Mouse (Mus musculus): ENCODE measurements around the gene Eloa. TPM values are rescaled to one million over a fixed set of nuclear protein-coding genes. Genes with fewer than 3 reads are reported as not detected.

Eloa gene
- total RNA-seq, 2 experiments from 2014 or later, result 50.6 to 50.7 TPM

DNA sequence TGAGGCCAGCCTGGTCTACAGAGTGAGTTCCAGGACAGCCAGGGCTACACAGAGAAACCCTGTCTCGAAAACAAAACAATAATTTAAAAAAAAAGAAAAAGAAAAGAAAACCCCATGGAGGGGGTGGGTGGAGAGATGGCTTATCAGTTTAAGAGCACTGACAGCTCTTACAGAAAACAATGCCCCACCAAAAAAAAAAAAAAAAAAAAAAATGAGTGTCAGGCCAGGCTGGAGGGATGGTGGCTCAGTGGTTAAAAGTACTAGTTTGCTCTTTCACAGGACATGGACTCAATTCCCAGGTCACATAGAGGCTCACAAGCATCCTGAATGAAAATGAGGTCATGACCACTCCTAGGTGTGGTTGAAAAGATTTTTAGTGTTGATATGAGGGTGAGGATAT, 11.7 kb upstream of the Eloa start:
- no peak for DNase-seq (ENCODE audit: low spot score in 2 of 2)

DNA sequence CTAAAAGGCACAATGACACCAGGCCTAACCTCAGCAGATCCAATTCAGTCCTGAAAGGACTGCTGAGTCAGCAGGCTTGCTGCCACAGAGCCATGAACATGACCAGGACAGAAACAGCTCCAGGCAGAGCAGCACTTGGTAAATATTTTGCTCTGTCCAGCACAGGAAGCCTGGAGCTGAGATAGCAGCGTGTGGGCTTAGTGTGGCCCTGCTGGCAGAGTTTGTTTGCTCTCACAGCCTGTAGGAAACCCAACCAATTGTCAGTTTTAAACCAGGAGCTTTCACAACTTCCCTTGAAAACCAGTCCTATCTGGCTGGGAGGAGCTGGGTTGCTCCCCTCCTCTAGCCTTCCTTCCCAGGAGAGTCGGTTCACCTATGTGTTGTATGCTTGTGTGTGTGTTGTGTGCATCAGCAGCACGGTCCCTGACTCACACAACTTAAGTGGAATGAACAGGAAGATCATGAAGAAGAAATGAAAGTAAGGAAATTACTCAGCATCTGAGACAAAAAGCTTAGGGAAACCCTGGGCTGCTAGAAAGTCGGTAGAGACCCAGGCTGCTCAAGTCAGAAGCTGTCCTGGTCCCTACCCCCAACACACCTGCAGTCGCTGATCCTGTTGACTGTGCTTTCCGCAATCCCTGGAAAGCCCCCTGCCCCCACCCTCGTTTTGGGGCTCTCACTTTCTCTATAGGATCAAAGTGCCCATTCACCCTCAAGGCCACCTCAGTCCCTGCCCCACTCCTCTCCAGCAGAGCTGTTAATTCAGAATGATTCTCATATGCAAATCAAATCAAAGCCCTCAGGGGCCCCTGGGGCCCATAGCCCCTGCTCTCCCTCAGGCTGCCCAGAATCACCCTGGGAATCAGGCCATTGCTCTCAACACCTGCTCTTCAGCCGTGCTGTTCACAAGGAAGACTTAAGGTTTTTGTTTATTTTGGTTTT, 9.7 kb upstream of the Eloa start:
- DNase-seq (ENCODE audit: low spot score in 2 of 2), result no peak

GRCm38 (mm10) chr4:136028689-136029088, 7.1 kb upstream of the Eloa start:
- DNase-seq (ENCODE audit: low spot score in 2 of 2), result no peak

- no peak for DNase-seq (ENCODE audit: low spot score in 2 of 2)
Measured at GRCm38 (mm10) chr4:136028132-136028564, 6.6 kb upstream of the Eloa start.

DNA sequence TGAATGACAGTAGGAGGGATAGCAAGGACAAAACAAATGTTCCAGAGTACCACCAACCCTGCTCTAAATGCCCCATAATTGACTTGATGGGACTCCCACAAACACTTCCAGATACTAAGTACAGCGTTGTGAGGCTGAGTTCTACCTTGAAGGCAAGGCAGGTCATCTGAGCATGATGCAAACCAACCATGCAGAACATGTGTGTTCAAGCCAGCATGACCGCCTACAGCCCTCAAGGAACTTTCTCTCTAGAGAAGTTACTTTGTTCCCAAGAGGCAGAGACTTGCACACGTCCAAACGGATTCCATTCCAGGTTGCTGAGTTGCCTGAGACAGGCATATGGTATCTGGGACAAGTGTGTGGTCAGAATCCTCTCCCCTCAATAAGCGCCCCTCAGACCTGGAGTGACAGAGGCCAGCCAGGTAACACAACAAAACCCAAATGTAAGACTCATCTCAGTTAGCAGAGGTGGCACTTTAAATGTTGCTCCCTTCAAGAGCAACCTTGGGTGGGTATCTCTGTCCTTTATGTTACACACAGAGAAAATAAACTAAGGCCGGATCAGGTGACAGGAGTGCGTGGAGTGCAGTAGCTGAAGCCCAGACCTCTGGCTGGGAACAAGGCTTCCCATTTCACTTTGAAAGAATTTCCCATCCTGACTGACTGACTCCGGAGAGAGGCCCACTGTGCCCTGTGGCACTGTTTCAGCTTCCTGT, 6.0 kb upstream of the Eloa start:
- no peak for DNase-seq (ENCODE audit: low spot score in 2 of 2)

GRCm38 (mm10) chr4:136025350-136025749, 3.8 kb upstream of the Eloa start:
- DNase-seq (ENCODE audit: low spot score in 2 of 2), result no peak

DNA sequence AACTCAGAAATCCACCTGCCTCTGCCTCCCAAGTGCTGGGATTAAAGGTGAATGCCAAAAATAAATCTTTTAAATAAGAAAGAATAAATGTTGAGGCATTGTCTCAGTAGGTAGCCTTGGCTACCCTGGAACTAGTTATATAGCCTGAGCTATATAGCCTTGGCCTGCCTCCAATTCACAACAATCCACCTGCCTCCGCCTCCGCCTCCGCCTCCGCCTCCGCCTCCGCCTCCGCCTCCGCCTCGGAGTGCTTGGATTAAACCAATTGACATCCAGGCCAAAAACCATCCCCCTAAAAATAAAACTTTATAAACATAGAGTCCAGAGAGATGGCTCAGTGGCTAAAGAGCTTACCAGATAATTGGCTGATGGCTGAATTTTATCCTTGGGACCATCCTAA, 1.4 kb upstream of the Eloa start:
- no peak for DNase-seq (ENCODE audit: low spot score in 2 of 2)

- no peak for DNase-seq (ENCODE audit: low spot score in 2 of 2)
Measured at GRCm38 (mm10) chr4:136020743-136021548, 617 bp downstream of the Eloa start.

- no peak for DNase-seq (ENCODE audit: low spot score in 2 of 2)
Measured at GRCm38 (mm10) chr4:136016059-136016602, 5.4 kb downstream of the Eloa start.

- DNase-seq (ENCODE audit: low spot score in 2 of 2), result no peak
Measured at GRCm38 (mm10) chr4:136010586-136010985, 11.0 kb downstream of the Eloa start.

- DNase-seq (ENCODE audit: low spot score in 2 of 2), result no peak
Measured at GRCm38 (mm10) chr4:136008782-136009447, 12.6 kb downstream of the Eloa start.

GRCm38 (mm10) chr4:136006821-136007220, 14.7 kb downstream of the Eloa start:
- no peak for DNase-seq (ENCODE audit: low spot score in 2 of 2)

DNA sequence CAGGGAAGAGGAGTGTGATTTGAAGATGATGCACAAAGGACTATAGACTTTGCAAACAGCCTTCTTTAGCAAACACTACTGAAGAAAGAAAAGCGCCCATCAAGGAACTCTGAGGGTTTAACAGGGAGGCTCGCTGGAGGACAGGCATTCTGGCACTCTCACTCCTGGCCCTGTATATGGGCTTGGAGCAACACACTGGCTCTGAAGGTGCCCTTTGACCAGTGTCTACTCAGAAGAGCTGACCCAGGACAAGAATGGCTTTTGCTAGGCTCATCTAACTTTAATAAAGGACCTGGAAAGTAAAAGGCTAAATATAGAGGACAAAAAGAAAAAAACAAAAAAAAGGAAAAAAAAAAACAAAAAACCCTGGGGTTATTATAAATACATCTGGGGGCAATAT, 16.6 kb downstream of the Eloa start:
- DNase-seq (ENCODE audit: low spot score in 2 of 2), result no peak

DNA sequence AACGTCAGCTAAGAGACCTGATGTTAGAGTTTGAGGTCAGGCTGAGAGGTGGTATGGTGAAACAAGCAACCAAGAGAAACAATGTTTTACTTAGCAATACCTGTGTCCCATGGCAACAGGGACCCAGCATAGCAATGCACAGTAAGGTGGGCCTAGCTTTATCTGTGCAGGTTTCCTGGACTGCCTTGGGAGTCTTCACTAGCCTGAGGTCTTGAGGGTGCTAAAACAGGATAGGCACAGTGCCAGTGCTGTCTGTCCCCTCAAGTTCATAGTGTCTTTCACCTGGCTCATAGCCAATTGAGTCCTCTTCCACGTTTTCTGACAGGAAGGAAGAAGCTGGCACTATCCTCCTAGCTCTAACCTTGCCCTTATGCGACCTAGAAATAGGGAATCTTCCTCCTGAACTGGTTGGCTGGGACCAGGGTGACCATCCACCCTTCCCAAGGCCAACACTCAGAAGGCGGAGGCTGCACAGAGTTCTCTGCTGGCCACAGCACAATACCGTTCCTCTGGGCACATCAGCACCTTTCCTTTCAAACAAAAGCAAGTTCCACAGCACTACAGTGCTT, 17.4 kb downstream of the Eloa start:
- no peak for DNase-seq (ENCODE audit: low spot score in 2 of 2)

DNA sequence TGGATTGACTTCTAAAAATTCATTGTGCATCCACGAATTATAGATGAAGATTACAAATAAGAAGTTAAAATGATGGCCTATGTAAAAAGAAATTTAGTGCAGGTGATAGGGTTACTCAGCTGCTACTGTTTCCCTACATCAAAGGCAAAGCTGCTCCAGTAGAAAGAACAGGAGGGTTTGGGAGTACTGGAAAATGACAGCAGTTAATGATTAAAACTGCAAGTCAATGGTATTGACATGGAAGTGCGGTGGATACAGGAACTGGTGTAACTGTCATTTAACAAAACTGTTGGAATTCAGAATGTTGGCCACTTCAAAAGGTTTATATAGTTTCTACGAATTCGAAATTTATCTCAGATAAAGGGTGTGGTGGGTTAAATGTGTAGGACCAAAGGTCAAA, 26.4 kb downstream of the Eloa start:
- DNase-seq (ENCODE audit: low spot score in 2 of 2), result no peak

- no peak for DNase-seq (ENCODE audit: low spot score in 2 of 2)
Measured at GRCm38 (mm10) chr4:135993941-135994340, 27.6 kb downstream of the Eloa start.

DNA sequence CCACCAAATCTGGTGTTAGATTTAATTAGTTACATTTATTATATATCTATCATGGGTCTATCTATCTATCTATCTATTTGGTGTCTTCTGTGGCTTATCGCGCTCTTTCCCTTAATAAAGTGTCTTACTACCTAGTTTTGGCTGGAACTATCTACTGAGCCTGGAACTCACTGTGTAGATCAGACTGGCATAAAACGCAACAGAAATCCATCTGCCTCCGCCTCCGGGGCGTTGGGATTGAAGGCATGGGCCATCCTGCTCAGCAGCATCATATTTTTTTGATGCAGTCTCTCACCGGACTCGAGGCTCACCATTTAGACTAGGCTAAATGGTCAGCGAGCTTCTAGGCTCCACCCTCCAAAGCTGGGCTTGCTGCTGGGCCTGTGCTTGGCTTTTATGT, 33.8 kb downstream of the Eloa start:
- no peak for DNase-seq (ENCODE audit: low spot score in 2 of 2)

DNA sequence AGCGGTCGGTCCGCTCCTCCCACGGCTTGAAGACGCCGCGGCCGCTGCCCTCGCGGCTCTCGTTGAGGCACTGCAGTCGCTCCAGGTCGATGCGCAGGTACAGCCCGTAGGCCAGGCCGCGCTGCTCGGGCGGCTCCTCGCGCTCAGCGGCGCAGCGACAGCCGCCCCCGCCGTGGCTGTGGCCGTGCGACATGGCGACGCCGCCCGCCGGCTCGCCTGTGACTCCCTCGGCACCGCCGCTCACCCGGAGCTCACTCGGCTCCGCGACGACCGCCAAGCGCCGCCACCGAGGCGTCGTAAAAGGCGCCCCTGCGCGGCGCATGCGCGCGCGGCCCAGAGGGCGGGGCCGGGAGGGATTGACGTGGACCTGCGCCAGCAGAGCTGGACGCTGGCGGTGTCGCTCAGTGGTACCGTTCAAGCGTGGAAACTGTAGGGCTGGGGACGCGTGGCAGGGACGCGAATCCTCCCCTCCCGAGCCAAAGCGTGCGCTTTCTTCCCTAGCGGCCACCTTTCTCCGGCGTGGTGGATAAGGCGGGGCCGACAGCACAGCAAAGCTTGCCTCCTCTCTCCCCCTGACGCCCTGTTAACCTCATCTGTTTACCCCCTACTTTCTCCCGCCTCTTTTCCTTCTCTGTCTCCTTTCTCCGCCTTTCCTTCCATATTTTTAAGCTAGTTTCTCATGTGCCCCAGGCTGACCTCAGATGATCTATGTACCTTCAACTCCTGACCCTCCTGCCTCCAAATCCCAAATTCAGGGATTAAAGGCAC, 34.4 kb downstream of the Eloa start, which contains the start of gene Pithd1:
TSS of gene Pithd1 (minus strand) at position 322 of the 768 bp plus-strand sequence.
- DNase-seq (ENCODE audit: low spot score in 2 of 2), result peak; percentile 78 to 91

DNA sequence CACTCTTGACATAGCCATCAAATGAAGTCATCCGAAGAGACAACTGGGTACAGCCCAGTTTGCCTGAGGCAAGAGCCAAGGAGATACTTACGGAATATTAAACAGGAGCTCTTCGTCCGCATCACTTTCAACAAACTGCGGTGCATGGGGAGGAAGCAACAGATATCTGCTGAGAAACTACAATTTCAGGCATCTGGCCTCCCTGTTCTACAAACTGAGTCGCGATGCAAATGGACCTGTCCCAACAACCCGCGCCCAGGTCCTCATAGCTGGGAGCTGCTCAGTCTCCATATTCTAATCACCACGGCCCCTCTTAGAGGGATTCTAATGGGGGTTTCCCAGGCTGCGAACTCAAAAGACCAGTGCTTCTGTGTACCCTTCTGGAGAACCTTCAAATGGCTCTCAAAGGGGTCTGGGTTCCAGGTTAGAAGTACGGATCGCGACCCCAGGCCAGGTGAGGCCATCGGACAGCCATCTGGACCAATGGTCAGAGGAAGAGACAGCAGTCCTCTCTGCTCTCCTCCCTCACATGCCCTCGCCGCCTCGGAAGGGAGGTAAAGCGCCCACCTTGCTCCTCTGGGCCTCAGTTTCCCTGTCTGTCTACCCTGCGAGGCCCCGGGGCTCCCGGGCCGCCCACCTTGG, 35.1 kb downstream of the Eloa start:
- DNase-seq (ENCODE audit: low spot score in 2 of 2), result no peak

All from adrenal gland, postnatal 4 days (tissue).